Mouse (Mus musculus) mouse embryonic stem cell (cell line): ENCODE data around the gene Vwc2.

Source experiments
- in situ Hi-C, 2 experiments: fragments of 300-500 bp; cut with MboI; formaldehyde crosslinking; loops; 1 replicate in 1 of 2; 3 replicates in 1 of 2; pipeline ENCODE4 v1.14.3; 2019 to 2020; ENCODE audit warnings: low sequenced_read_pairs in 2 of 2, low pct_unique_long_range_greater_than_20kb in 1 of 2, mixed read lengths in 1 of 2; ENCODE audit not compliant: unreplicated experiment in 1 of 2

Gene Vwc2

GRCm38 (mm10) chr11:11182705-11183104, 68.7 kb downstream of the Vwc2 start:
- in situ Hi-C loops = no loop called here

- in situ Hi-C loops = no loop called here
These were observed 109.1 kb downstream of the Vwc2 start for GRCm38 (mm10) chr11:11223162-11223561.

- in situ Hi-C loops = no loop called here
These were observed 125.3 kb downstream of the Vwc2 start for GRCm38 (mm10) chr11:11239346-11239745.

- in situ Hi-C loops = no loop called here
These were observed 128.8 kb downstream of the Vwc2 start for GRCm38 (mm10) chr11:11242694-11243377.

- in situ Hi-C loops = no loop called here
These were observed 143.3 kb downstream of the Vwc2 start for GRCm38 (mm10) chr11:11257348-11257747.

GRCm38 (mm10) chr11:11280128-11280527, 166.1 kb downstream of the Vwc2 start:
- in situ Hi-C loops = no loop called here

GRCm38 (mm10) chr11:11283512-11283911, 169.5 kb downstream of the Vwc2 start:
- in situ Hi-C loops = no loop called here
